Mouse (Mus musculus): ENCODE data around the gene Ttc34.

DNA sequence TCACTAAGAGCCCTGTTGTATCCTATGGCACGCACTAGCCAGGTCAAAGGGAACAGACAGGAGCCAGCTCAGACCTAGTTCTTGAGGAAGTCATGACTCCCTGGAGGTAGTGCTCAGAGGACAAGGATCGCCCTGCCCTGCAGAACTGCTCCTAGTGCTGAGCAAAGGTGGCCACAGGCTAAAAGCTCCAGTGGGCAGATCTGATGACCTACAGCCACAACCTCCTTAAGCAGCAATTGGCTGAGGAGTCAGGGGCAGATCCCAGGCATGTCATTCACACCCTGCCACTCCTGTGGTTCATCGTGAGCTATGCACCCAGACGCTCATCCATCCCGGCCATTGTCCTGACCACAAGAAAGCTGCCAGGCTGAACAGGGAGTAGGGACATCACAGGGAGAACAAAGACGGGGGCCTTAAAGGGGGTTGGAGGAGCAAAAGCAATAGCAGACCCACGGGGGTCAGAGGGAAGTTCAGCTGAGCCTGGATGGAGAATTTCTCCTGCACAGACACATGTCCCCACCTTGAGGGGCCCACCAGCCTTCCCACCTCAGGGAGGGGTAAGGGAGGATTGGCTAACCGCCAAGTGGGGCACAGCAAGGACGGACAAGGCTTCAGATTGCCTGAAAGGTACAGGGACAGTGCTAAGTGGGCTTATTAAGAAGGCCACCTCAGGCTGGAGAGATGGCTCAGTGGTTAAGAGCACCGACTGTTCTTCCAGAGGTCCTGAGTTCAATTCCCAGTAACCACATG lies 9.2 kb upstream of the Ttc34 start:
- TF ChIP-seq CTCF (conservative IDR thresholded peaks at IDR 0.05; ENCODE audit: low read length) (no peak), POU5F1 (IDR thresholded peaks at IDR 0.05; ENCODE audit: borderline replicate concordance, low read length) (no peak), NANOG (IDR thresholded peaks at IDR 0.05; ENCODE audit: borderline replicate concordance, low read length) (no peak)
